Mouse (Mus musculus) CH12.LX (cell line): ENCODE results near the gene Klhl31. TPM values are rescaled to one million over a fixed set of nuclear protein-coding genes. Genes with fewer than 3 reads are reported as not detected.

ENCODE experiments used
- DNase-seq: peaks from one replicate; pipeline ENCODE4 v3.0.0-alpha.2; 2013; ENCODE audit errors: extremely low read depth
- H3K27ac ChIP-seq: 2 replicates; pipeline ENCODE4 v1.5.1; 2012; ENCODE audit warnings: low read depth, mild to moderate bottlenecking, control low read depth, moderate library complexity; ENCODE audit not compliant: insufficient read depth
- H3K27me3 ChIP-seq: replicated peaks from 2 replicates; pipeline ENCODE3; 2012; ENCODE audit warnings: inconsistent platforms
- H3K36me3 ChIP-seq, 2 experiments: replicated peaks in 1 of 2; 2 replicates each; pipeline versions ENCODE3 to v1.6.1; 2012; ENCODE audit warnings: inconsistent platforms in 1 of 2, low read length in 1 of 2, mild to moderate bottlenecking in 1 of 2, mixed read lengths in 1 of 2, moderate library complexity in 1 of 2; ENCODE audit not compliant: control insufficient read depth in 1 of 2, insufficient read depth in 1 of 2
- H3K4me1 ChIP-seq, 2 experiments: 2 replicates each; pipeline ENCODE4 v1.6.1; 2012; ENCODE audit warnings: inconsistent platforms in 1 of 2, moderate library complexity in 1 of 2; ENCODE audit not compliant: insufficient read depth in 2 of 2, control insufficient read depth in 1 of 2
- H3K4me2 ChIP-seq: 2 replicates; pipeline ENCODE4 v1.6.1; 2012; ENCODE audit warnings: low read depth, mild to moderate bottlenecking, control low read depth; ENCODE audit not compliant: poor library complexity, insufficient read depth, severe bottlenecking
- H3K4me3 ChIP-seq, 3 experiments: fragments of 150-350 bp in 1 of 3; sonication (generic) in 1 of 3; replicated peaks in 1 of 3; 2 replicates each; pipeline versions ENCODE3 to v1.5.1; 2011 to 2012; ENCODE audit warnings: low read depth in 2 of 3, low read length in 2 of 3, mild to moderate bottlenecking in 2 of 3, moderate library complexity in 2 of 3, control low read depth in 1 of 3, improper control_type of control experiment in 1 of 3, inconsistent platforms in 1 of 3, mixed read lengths in 1 of 3; ENCODE audit not compliant: poor library complexity in 1 of 3
- H3K79me2 ChIP-seq: replicated peaks from 2 replicates; pipeline ENCODE4 v1.6.1; 2012; ENCODE audit warnings: mild to moderate bottlenecking, moderate library complexity; ENCODE audit not compliant: control insufficient read depth, poor library complexity, insufficient read depth, severe bottlenecking; ENCODE audit errors: extremely low read depth
- H3K9ac ChIP-seq: 2 replicates; pipeline ENCODE4 v1.6.1; 2012; ENCODE audit warnings: low read depth, mild to moderate bottlenecking, control low read depth, moderate library complexity; ENCODE audit not compliant: insufficient read depth
- H3K9me3 ChIP-seq: replicated peaks from 2 replicates; pipeline ENCODE3; 2012; ENCODE audit warnings: low read length, inconsistent platforms, mixed read lengths
- BHLHE40 ChIP-seq: IDR thresholded peaks from 2 replicates; pipeline ENCODE4 v1.6.1; 2011; ENCODE audit warnings: mild to moderate bottlenecking, low read depth, low read length, improper control_type of control experiment
- E2F4 ChIP-seq: IDR thresholded peaks from 2 replicates; pipeline ENCODE4 v1.6.1; 2011; ENCODE audit warnings: low read depth, low read length, improper control_type of control experiment; ENCODE audit not compliant: insufficient replicate concordance
- ELF1 ChIP-seq: IDR thresholded peaks from 2 replicates; pipeline ENCODE4 v1.6.1; 2014; ENCODE audit warnings: low read depth, mild to moderate bottlenecking, inconsistent platforms, low read length, improper control_type of control experiment
- EP300 ChIP-seq: IDR thresholded peaks from 2 replicates; pipeline ENCODE4 v1.6.1; 2011; ENCODE audit warnings: low read length, improper control_type of control experiment
- ETS1 ChIP-seq: conservative IDR thresholded peaks from 2 replicates; pipeline ENCODE4 v1.6.1; 2012; ENCODE audit warnings: low read depth, mild to moderate bottlenecking, inconsistent platforms, low read length, improper control_type of control experiment, moderate library complexity
- GABPA ChIP-seq: IDR thresholded peaks from 2 replicates; pipeline ENCODE4 v1.6.1; 2012; ENCODE audit warnings: low read depth, low read length, improper control_type of control experiment, inconsistent platforms; ENCODE audit not compliant: insufficient replicate concordance
- JUND ChIP-seq: conservative IDR thresholded peaks from 2 replicates; pipeline ENCODE4 v1.6.1; 2011; ENCODE audit warnings: low read depth, low read length, improper control_type of control experiment
- KAT2A ChIP-seq: IDR thresholded peaks from 2 replicates; pipeline ENCODE4 v1.6.1; 2012; ENCODE audit warnings: low read length, improper control_type of control experiment, inconsistent platforms; ENCODE audit not compliant: insufficient replicate concordance
- MAX ChIP-seq: IDR thresholded peaks from 2 replicates; pipeline ENCODE4 v1.6.1; 2011; ENCODE audit warnings: low read length, improper control_type of control experiment
- MAZ ChIP-seq: IDR thresholded peaks from 2 replicates; pipeline ENCODE4 v1.6.1; 2012; ENCODE audit warnings: low read depth, mild to moderate bottlenecking, inconsistent platforms, low read length, improper control_type of control experiment, moderate library complexity
- MXI1 ChIP-seq: IDR thresholded peaks from 2 replicates; pipeline ENCODE4 v1.6.1; 2011; ENCODE audit warnings: mild to moderate bottlenecking, low read depth, low read length, improper control_type of control experiment
- MYC ChIP-seq: IDR thresholded peaks from 2 replicates; pipeline ENCODE4 v1.6.1; 2011; ENCODE audit warnings: low read depth, mild to moderate bottlenecking, improper control_type of control experiment, low read length
- NELFE ChIP-seq: IDR thresholded peaks from 2 replicates; pipeline ENCODE4 v1.6.1; 2011; ENCODE audit warnings: low read depth, low read length, improper control_type of control experiment
- NRF1 ChIP-seq: IDR thresholded peaks from 2 replicates; pipeline ENCODE4 v1.6.1; 2014; ENCODE audit warnings: low read depth, mild to moderate bottlenecking, inconsistent platforms, low read length, improper control_type of control experiment, moderate library complexity
- PAX5 ChIP-seq: IDR thresholded peaks from 2 replicates; pipeline ENCODE4 v1.6.1; 2012; ENCODE audit warnings: low read length, inconsistent platforms, mixed read lengths
- POLR2A ChIP-seq: IDR thresholded peaks from 2 replicates; pipeline ENCODE4 v1.6.1; 2011; ENCODE audit warnings: low read depth, mild to moderate bottlenecking, improper control_type of control experiment, low read length
- RCOR1 ChIP-seq: conservative IDR thresholded peaks from 2 replicates; pipeline ENCODE4 v1.6.1; 2012; ENCODE audit warnings: low read depth, mild to moderate bottlenecking, inconsistent platforms, low read length, improper control_type of control experiment
- SIN3A ChIP-seq: IDR thresholded peaks from 2 replicates; pipeline ENCODE4 v1.6.1; 2012; ENCODE audit warnings: low read length, improper control_type of control experiment, inconsistent platforms
- TBP ChIP-seq: conservative IDR thresholded peaks from 2 replicates; pipeline ENCODE4 v1.6.1; 2011; ENCODE audit warnings: low read depth, low read length, improper control_type of control experiment
- USF2 ChIP-seq: conservative IDR thresholded peaks from 2 replicates; pipeline ENCODE4 v1.6.1; 2011; ENCODE audit warnings: low read depth, low read length, improper control_type of control experiment
- ZC3H11A ChIP-seq: IDR thresholded peaks from 2 replicates; pipeline ENCODE4 v1.6.1; 2012; ENCODE audit warnings: low read depth, mild to moderate bottlenecking, inconsistent platforms, low read length, improper control_type of control experiment
- ZKSCAN1 ChIP-seq: IDR thresholded peaks from 2 replicates; pipeline ENCODE4 v1.6.1; 2012; ENCODE audit warnings: low read depth, inconsistent platforms, low read length, improper control_type of control experiment, borderline replicate concordance
- ZMIZ1 ChIP-seq: IDR thresholded peaks from 2 replicates; pipeline ENCODE4 v1.6.1; 2012; ENCODE audit warnings: low read depth, mild to moderate bottlenecking, inconsistent platforms, low read length, improper control_type of control experiment
- ZNF384 ChIP-seq: IDR thresholded peaks from 2 replicates; pipeline ENCODE4 v1.6.1; 2012; ENCODE audit warnings: low read depth, low read length, improper control_type of control experiment, inconsistent platforms
- dilution Hi-C: fragments of 300-500 bp; cut with MboI; formaldehyde crosslinking; loops from 2 replicates; pipeline ENCODE4 v1.14.3; 2020; ENCODE audit warnings: low sequenced_read_pairs; ENCODE audit not compliant: extremely low pct_unique_long_range_greater_than_20kb, extremely low pct_ligation_motif_present
- in situ Hi-C: fragments of 300-500 bp; cut with MboI; formaldehyde crosslinking; loops from 3 replicates; pipeline ENCODE4 v1.14.3; 2019; ENCODE audit warnings: low sequenced_read_pairs, low pct_ligation_motif_present, low pct_unique_long_range_greater_than_20kb, mixed read lengths
- polyA plus RNA-seq: library from polyadenylated mRNA; unstranded; fragments of >175 nt; gene quantifications from 2 replicates; pipeline ENCODE4 v1.2.1, GENCODE M21; 2012; ENCODE audit warnings: low read depth; ENCODE audit not compliant: insufficient read length
- total RNA-seq, 2 experiments: library from RNA; depleted of rRNA; stranded (reverse); fragments of 300-350 nt in 1 of 2; fragments of >200 nt in 1 of 2; gene quantifications; 2 replicates each; pipeline ENCODE4 v1.2.3; 2012 to 2014

The Klhl31 gene
- total and polyA plus RNA-seq, 3 experiments: not detected

DNA sequence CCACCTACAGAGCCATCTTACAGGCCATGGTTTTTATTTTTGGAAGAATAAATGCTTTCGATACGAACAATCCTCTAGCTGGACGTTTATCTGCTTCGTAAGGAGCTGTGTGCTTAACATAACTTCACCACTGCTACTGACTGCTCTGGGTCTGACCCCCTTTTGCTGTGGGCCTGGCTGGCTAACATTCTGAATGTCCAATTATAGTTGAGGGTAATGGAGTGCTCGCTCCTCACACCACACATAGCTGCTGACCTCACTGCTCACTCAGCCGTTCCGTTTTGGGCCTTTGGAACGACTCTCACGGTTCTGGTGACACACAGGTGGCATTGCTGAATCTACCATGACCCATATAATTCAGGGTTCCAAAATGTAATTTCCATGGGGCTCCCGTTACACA is 7.6 kb upstream of the Klhl31 start:
- no peak for DNase-seq
- in situ Hi-C loops: no loop called here
- Histone ChIP-seq H3K27ac (no peak overlapping the region), H3K4me3 (no peak overlapping the region), H3K9me3 (peaks cover 2% of the 10 kb centered on the region), H3K27me3 (no peaks in the 10 kb centered on the region), H3K4me2 (no peak overlapping the region), H3K4me1 (peaks cover 3 to 5% of the 10 kb centered on the region in 2 experiments; a peak in 2 of 4 replicates), H3K9ac (no peak overlapping the region), H3K79me2 (no peaks in the 10 kb centered on the region), H3K36me3 (no peaks in the 10 kb centered on the region)
- dilution Hi-C loops: no loop called here
- TF ChIP-seq NRF1 (no peak), MAZ (no peak), USF2 (no peak)

DNA sequence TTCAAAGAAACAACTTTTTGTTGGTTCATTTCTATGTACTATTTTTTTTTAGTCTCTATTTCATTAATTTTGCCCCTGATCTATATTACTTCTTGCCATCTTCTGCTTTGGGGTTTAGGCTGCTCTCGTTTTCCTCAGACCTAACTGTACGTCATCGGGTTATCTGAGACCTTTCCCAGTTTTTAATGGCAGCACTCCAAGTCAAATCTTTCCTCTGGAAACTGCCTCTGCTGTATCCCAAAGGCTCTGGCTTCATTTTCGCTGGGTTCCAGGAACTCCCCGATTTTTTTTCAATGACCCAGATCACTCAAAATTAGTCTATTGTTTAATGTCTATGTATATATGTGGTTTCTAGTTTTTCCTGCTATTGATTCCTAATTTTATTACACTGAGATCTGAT is 6.6 kb upstream of the Klhl31 start:
- H3K4me2 ChIP-seq: no peak overlapping the region
- no peaks in the 10 kb centered on the region for H3K36me3 ChIP-seq
- no peak for DNase-seq
- no peak overlapping the region for H3K4me3 ChIP-seq
- H3K4me1 ChIP-seq: peaks cover 3 to 5% of the 10 kb centered on the region in 2 experiments; a peak in 2 of 4 replicates
- in situ Hi-C loops (no loop called here), dilution Hi-C loops (no loop called here)
- no peaks in the 10 kb centered on the region for H3K79me2 ChIP-seq
- no peaks in the 10 kb centered on the region for H3K27me3 ChIP-seq
- no peak overlapping the region for H3K9ac ChIP-seq
- no peak overlapping the region for H3K27ac ChIP-seq
- peaks cover 2% of the 10 kb centered on the region for H3K9me3 ChIP-seq
- TF ChIP-seq PAX5 (no peak), KAT2A (no peak), RCOR1 (no peak), ZKSCAN1 (no peak), MYC (no peak), ZNF384 (no peak), TBP (no peak)

DNA sequence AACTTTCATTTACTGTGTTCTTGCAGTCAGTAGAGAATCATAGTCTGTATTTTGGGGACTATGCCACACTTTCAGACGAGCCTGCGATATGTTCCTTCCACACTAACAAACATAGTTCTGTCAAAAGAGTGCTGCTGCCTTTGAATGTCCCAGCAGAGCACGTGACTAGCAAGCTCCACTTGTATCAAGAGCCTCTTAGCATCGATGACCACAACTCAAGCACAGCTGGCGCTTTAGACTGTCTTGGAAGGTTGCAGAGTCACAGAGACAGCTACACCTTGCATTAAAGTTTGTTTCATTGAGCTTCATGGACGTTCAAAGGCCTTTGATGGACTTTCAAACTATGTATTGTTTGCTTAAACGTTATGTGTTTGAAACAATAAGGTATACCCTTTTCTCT is 5.5 kb upstream of the Klhl31 start:
- TF ChIP-seq NRF1 (no peak), ZNF384 (no peak), ZMIZ1 (no peak), POLR2A (no peak), ZC3H11A (no peak), JUND (no peak), EP300 (no peak), USF2 (no peak), ELF1 (no peak), E2F4 (no peak), GABPA (no peak), MAX (no peak), MXI1 (no peak), MAZ (no peak), NELFE (no peak), BHLHE40 (no peak), SIN3A (no peak), ETS1 (no peak), ZKSCAN1 (no peak)
- no peak overlapping the region for H3K4me2 ChIP-seq
- dilution Hi-C loops: no loop called here
- no peaks in the 10 kb centered on the region for H3K36me3 ChIP-seq
- in situ Hi-C loops: no loop called here
- no peak overlapping the region for H3K4me3 ChIP-seq
- H3K27me3 ChIP-seq: no peaks in the 10 kb centered on the region
- peaks cover 2% of the 10 kb centered on the region for H3K9me3 ChIP-seq
- peaks cover 3 to 5% of the 10 kb centered on the region in 2 experiments; a peak in 2 of 4 replicates for H3K4me1 ChIP-seq
- H3K9ac ChIP-seq: no peak overlapping the region
- H3K27ac ChIP-seq: no peak overlapping the region
- DNase-seq: no peak
- no peaks in the 10 kb centered on the region for H3K79me2 ChIP-seq
